Mouse (Mus musculus): Measurements from ENCODE around the gene Lgals8. TPM values are rescaled to one million over a fixed set of nuclear protein-coding genes. Genes with fewer than 3 reads are reported as not detected.
A peak's percentile ranks its signal among the peaks of the same experiment; 100 is the strongest.

Gene Lgals8
- polyA plus RNA-seq, 1 experiment from 2014 or later, result 19.7 TPM

- ATAC-seq (ENCODE audit: low FRiP score, low TSS enrichment) (peak; percentile 18), DNase-seq (no peak)
- peaks cover 7% of the 10 kb centered on the region; the same call in 1 of the 2 replicates for H3K4me1 ChIP-seq (ENCODE audit: control insufficient read depth, insufficient read depth, low read length)
- peak overlapping the region; percentile 58 for H3K9ac ChIP-seq (replicated peaks; ENCODE audit: low read length)
- no peak overlapping the region for H3K27ac ChIP-seq (replicated peaks; ENCODE audit: low read depth, low read length)
- H3K9me3 ChIP-seq (ENCODE audit: control insufficient read depth, low read length), result no peaks in the 10 kb centered on the region
- peak overlapping the region; percentile 85 for H3K4me3 ChIP-seq (replicated peaks; ENCODE audit: low read depth, low read length)
- H3K27me3 ChIP-seq (ENCODE audit: control insufficient read depth, insufficient read depth, low read length), result no peaks in the 10 kb centered on the region
- peak overlapping the region; percentile 96 for H3K4me2 ChIP-seq (ENCODE audit: low read length)
- WGBS, result under 1% methylated on average over 23 of the region's 23 CpGs
- H3K36me3 ChIP-seq (ENCODE audit: control insufficient read depth, insufficient read depth, low read length), result peaks cover 25% of the 10 kb centered on the region
Measured at GRCm38 (mm10) chr13:12395571-12395970, 69.2 kb downstream of the Lgals8 start.

GRCm38 (mm10) chr13:12394609-12395505 is 69.9 kb downstream of the Lgals8 start, which contains the start of gene Heatr1:
Gene Heatr1 (plus strand): TSS chr13:12395027.
- 0 out of 2 replicates have a peak within 1 kb of the TSS, but pooled peaks have one; percentile 32 for H3K27ac ChIP-seq (replicated peaks; ENCODE audit: low read depth, low read length)

More at GRCm38 (mm10) chr13:12394609-12395505, 69.9 kb downstream of the Lgals8 start, which contains the start of gene Heatr1:
- H3K9me3 ChIP-seq (ENCODE audit: control insufficient read depth, low read length), result no peaks in the 10 kb centered on the region
- peaks cover 18% of the 10 kb centered on the region for H3K36me3 ChIP-seq (ENCODE audit: control insufficient read depth, insufficient read depth, low read length)
- peak within 1 kb of the TSS; percentile 96 for H3K4me2 ChIP-seq (ENCODE audit: low read length)
- H3K27me3 ChIP-seq (ENCODE audit: control insufficient read depth, insufficient read depth, low read length), result no peaks in the 10 kb centered on the region
- DNase-seq (peak; percentile 97), ATAC-seq (ENCODE audit: low FRiP score, low TSS enrichment) (peak; percentile 96)
- H3K4me1 ChIP-seq (ENCODE audit: control insufficient read depth, insufficient read depth, low read length), result peaks cover 7% of the 10 kb centered on the region; the same call in 1 of the 2 replicates
- WGBS, result under 1% methylated on average over 43 of the region's 43 CpGs
- H3K4me3 ChIP-seq (replicated peaks; ENCODE audit: low read depth, low read length), result peak within 1 kb of the TSS; percentile 85
- peak within 1 kb of the TSS; percentile 58 for H3K9ac ChIP-seq (replicated peaks; ENCODE audit: low read length)

Other genes starting within 250 kb of the Lgals8 start
- gene Mtr, start 206.8 kb downstream of the Lgals8 start, polyA plus RNA-seq (2014; fragmentation: Nextera tagmentation; extraction: Ambion mirVana), result 2.0 and 6.2 TPM in 2 replicates
- 1.7 and 1.8 TPM in 2 replicates for gene Actn2, start 124.2 kb downstream of the Lgals8 start, polyA plus RNA-seq (2014; fragmentation: Nextera tagmentation; extraction: Ambion mirVana)
- gene Heatr1, start 69.9 kb downstream of the Lgals8 start, polyA plus RNA-seq (2014; fragmentation: Nextera tagmentation; extraction: Ambion mirVana), result 16.5 and 21.1 TPM in 2 replicates
- gene Edaradd, start 55.5 kb upstream of the Lgals8 start, polyA plus RNA-seq (2014; fragmentation: Nextera tagmentation; extraction: Ambion mirVana), result 1.1 and 1.3 TPM in 2 replicates
- gene Ero1lb, start 100.9 kb upstream of the Lgals8 start, polyA plus RNA-seq (2014; fragmentation: Nextera tagmentation; extraction: Ambion mirVana), result 18.2 and 19.5 TPM in 2 replicates